In the genomic region with DNA sequence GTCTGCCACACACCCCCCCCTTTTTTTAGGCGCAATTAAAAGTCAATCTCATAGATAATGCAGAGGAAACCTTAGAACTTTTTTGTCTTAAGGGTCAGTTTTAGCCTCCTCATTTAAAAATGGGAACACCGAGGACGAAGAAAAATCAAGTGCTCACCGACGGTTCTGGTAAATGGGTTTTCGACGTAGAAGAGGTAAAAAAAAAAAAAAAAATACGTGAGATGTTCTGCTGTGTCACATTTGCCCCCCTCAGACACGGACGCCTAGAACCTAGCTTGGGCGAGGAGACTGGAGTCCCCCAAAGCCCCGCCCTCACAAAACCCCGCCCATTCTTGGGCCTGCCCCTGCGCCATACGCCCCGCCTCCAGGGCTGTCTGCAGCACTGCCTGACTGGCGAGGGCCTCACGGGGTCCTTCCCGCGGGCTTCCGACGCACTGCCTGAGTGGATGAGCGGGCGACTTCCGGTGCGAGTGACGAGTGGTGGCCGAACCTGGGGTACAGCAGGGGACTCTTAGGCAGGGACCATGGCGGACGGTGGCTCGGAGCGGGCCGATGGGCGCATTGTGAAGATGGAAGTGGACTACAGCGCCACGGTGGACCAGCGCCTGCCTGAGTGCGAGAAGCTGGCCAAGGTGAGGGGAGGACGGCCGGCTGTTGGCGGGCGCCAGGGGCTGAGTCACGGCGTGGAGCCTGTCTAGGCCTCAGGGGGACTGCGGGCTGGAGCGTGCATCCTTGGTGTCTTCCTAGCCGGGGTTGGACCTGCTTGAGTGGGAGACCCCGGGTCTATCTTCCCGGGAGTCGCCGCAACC, we compare ENCODE assay signal across 8 mouse cellular contexts. TPM values are rescaled to one million over a fixed set of nuclear protein-coding genes. Genes with fewer than 3 reads are reported as not detected.
DNase-seq lines count a peak whose midpoint lies in the region; ATAC-seq and TF ChIP-seq lines count a peak whose summit lies in the region.

A gene (plus strand): TSS at position 432 of the 809 bp plus-strand sequence.

- TF ChIP-seq POLR2A in heart, adult 2 months (IDR thresholded peaks at IDR 0.05; ENCODE audit: insufficient read depth, low read depth, low read length): peak; percentile 87

- TF ChIP-seq CTCF in heart, adult 2 months (IDR thresholded peaks at IDR 0.05): no peak

- peaks cover 12% of the 10 kb centered on the region; the same call in 1 of the 2 replicates for H3K4me1 ChIP-seq in embryonic facial prominence, embryonic 14.5 days (ENCODE audit: control insufficient read depth, insufficient read depth, low read length)
- H3K4me1 ChIP-seq in heart, adult 2 months (ENCODE audit: control insufficient read depth, insufficient read depth, low read length): peaks cover 4% of the 10 kb centered on the region
- H3K4me1 ChIP-seq in limb, embryonic 13.5 days: peaks cover 18% of the 10 kb centered on the region
- H3K4me1 ChIP-seq in midbrain, embryonic 16.5 days (ENCODE audit: control insufficient read depth, insufficient read depth, low read length): peaks cover 17% of the 10 kb centered on the region

- TF ChIP-seq EP300 in heart, adult 2 months (IDR thresholded peaks at IDR 0.05; ENCODE audit: insufficient read depth, low read depth, low read length): peak; percentile 90

- peak within 1 kb of the TSS; percentile 94 for H3K4me3 ChIP-seq in embryonic facial prominence, embryonic 14.5 days (ENCODE audit: low read depth, low read length)
- H3K4me3 ChIP-seq in heart, adult 2 months: peak within 1 kb of the TSS; percentile 99
- peak within 1 kb of the TSS; percentile 87 for H3K4me3 ChIP-seq in limb, embryonic 13.5 days
- H3K4me3 ChIP-seq in midbrain, embryonic 16.5 days (ENCODE audit: low read depth, low read length): peak within 1 kb of the TSS; percentile 97

- H3K79me2 ChIP-seq in heart, adult 2 months (replicated peaks; ENCODE audit: control insufficient read depth, insufficient read depth, low read length): peaks cover 11% of the 10 kb centered on the region; the same call in 1 of the 2 replicates

- peak; percentile 90 for DNase-seq in 3T3-L1 (ENCODE audit: low read depth, low spot score)
- peak; percentile 87 to 96 for DNase-seq in adrenal gland, postnatal 4 days (ENCODE audit: low spot score in 2 of 2)
- peak; percentile 96 for DNase-seq in embryonic facial prominence, embryonic 14.5 days (ENCODE audit: low spot score)
- DNase-seq in heart, adult 2 months: peak; percentile 95 to 98
- peak; percentile 90 to 94 for DNase-seq in kidney, adult 8-10 months
- DNase-seq in spleen, postnatal 10 days (ENCODE audit: low spot score in 2 of 2): peak; percentile 99

- ATAC-seq in embryonic facial prominence, embryonic 14.5 days (ENCODE audit: low read depth): peak; percentile 99
- peak; percentile 97 for ATAC-seq in limb, embryonic 13.5 days (ENCODE audit: low FRiP score, low read depth)
- ATAC-seq in midbrain, embryonic 16.5 days: peak; percentile 99

- no peaks in the 10 kb centered on the region for H3K9me3 ChIP-seq in embryonic facial prominence, embryonic 14.5 days (ENCODE audit: control insufficient read depth, low read length)
- H3K9me3 ChIP-seq in limb, embryonic 13.5 days: no peaks in the 10 kb centered on the region
- no peaks in the 10 kb centered on the region for H3K9me3 ChIP-seq in midbrain, embryonic 16.5 days (replicated peaks; ENCODE audit: control insufficient read depth, low read length, poor library complexity, severe bottlenecking)

- H3K27ac ChIP-seq in embryonic facial prominence, embryonic 14.5 days (replicated peaks; ENCODE audit: low read depth, low read length): peak within 1 kb of the TSS; percentile 76
- H3K27ac ChIP-seq in heart, adult 2 months: peak within 1 kb of the TSS; percentile 95
- H3K27ac ChIP-seq in limb, embryonic 13.5 days: peak within 1 kb of the TSS; percentile 76
- H3K27ac ChIP-seq in midbrain, embryonic 16.5 days (ENCODE audit: low read length): peak within 1 kb of the TSS; percentile 82

- no peaks in the 10 kb centered on the region for H3K27me3 ChIP-seq in embryonic facial prominence, embryonic 14.5 days (replicated peaks; ENCODE audit: control insufficient read depth, insufficient read depth, low read length)
- no peaks in the 10 kb centered on the region for H3K27me3 ChIP-seq in heart, adult 2 months (ENCODE audit: control insufficient read depth, insufficient read depth, low read length)
- H3K27me3 ChIP-seq in limb, embryonic 13.5 days: no peaks in the 10 kb centered on the region
- no peaks in the 10 kb centered on the region for H3K27me3 ChIP-seq in midbrain, embryonic 16.5 days (ENCODE audit: control insufficient read depth, insufficient read depth, low read depth, low read length)

- under 1% methylated on average over 42 of the region's 51 CpGs for WGBS in embryonic facial prominence, embryonic 14.5 days
- WGBS in heart, adult 2 months: under 1% methylated on average over 51 of the region's 51 CpGs
- under 1% methylated on average over 51 of the region's 51 CpGs for WGBS in limb, embryonic 13.5 days
- under 1% methylated on average over 49 of the region's 51 CpGs for WGBS in midbrain, embryonic 16.5 days

- peak within 1 kb of the TSS; percentile 88 for H3K4me2 ChIP-seq in embryonic facial prominence, embryonic 14.5 days (ENCODE audit: low read depth, low read length)
- peak within 1 kb of the TSS; percentile 95 for H3K4me2 ChIP-seq in limb, embryonic 13.5 days (replicated peaks)
- peak within 1 kb of the TSS; percentile 86 for H3K4me2 ChIP-seq in midbrain, embryonic 16.5 days (ENCODE audit: low read length)

- H3K9ac ChIP-seq in embryonic facial prominence, embryonic 14.5 days (ENCODE audit: low read depth, low read length): peak within 1 kb of the TSS; percentile 95
- peak within 1 kb of the TSS; percentile 92 for H3K9ac ChIP-seq in heart, adult 2 months (ENCODE audit: low read depth, low read length)
- H3K9ac ChIP-seq in limb, embryonic 13.5 days: peak within 1 kb of the TSS; percentile 98
- peak within 1 kb of the TSS; percentile 97 for H3K9ac ChIP-seq in midbrain, embryonic 16.5 days (ENCODE audit: low read depth, low read length)

- H3K36me3 ChIP-seq in embryonic facial prominence, embryonic 14.5 days (ENCODE audit: control insufficient read depth, insufficient read depth, low read length): no peaks in the 10 kb centered on the region
- H3K36me3 ChIP-seq in heart, adult 2 months (ENCODE audit: control insufficient read depth, insufficient read depth, low read length): peaks cover 15% of the 10 kb centered on the region
- H3K36me3 ChIP-seq in limb, embryonic 13.5 days: peaks cover 1% of the 10 kb centered on the region; the same call in 1 of the 2 replicates
- H3K36me3 ChIP-seq in midbrain, embryonic 16.5 days (ENCODE audit: control insufficient read depth, insufficient read depth, low read length): no peaks in the 10 kb centered on the region

- intact Hi-C loops in heart, adult 2 months (cut with DNase I): loop anchor here (5.0 kb wide), 1 partner anchor 287 kb away; no protein-coding TSS in a partner anchor

RNA-seq across cellular contexts. Expression of the gene that starts here (rescaled TPM):
- total RNA-seq in adrenal gland, postnatal 4 days (2021): 10 to 100 TPM; 82.7 to 89.0 TPM
- 154 and 160 TPM in 2 replicates for polyA plus RNA-seq in embryonic facial prominence, embryonic 14.5 days (2014; fragmentation: Nextera tagmentation; extraction: Ambion mirVana)
- total RNA-seq in heart, adult 2 months (2021): 10 to 100 TPM; 78.3 to 92.2 TPM
- polyA plus RNA-seq in heart, adult 2 months (2012; rRNA removed): 22.6 and 42.4 TPM in 2 replicates
- 175 and 178 TPM in 2 replicates for polyA plus RNA-seq in limb, embryonic 13.5 days (2015; fragmentation: Nextera tagmentation; extraction: Ambion mirVana)
- polyA plus RNA-seq in midbrain, embryonic 16.5 days (2015; fragmentation: Nextera tagmentation; extraction: Ambion mirVana): 155 and 156 TPM in 2 replicates

Comparison
In these comparisons a context has a peak if more than half of its experiments do, and no peak if none do; other contexts are left out.
1. Peak in every context shown above with its lines: DNase-seq, ATAC-seq, H3K4me3 ChIP-seq and H3K27ac ChIP-seq.